Mouse (Mus musculus): Measurements from ENCODE around the gene Lrig2. TPM values are rescaled to one million over a fixed set of nuclear protein-coding genes. Genes with fewer than 3 reads are reported as not detected.

Gene Lrig2
- polyA plus RNA-seq, 1 experiment from 2014 or later: 27.7 TPM

DNA sequence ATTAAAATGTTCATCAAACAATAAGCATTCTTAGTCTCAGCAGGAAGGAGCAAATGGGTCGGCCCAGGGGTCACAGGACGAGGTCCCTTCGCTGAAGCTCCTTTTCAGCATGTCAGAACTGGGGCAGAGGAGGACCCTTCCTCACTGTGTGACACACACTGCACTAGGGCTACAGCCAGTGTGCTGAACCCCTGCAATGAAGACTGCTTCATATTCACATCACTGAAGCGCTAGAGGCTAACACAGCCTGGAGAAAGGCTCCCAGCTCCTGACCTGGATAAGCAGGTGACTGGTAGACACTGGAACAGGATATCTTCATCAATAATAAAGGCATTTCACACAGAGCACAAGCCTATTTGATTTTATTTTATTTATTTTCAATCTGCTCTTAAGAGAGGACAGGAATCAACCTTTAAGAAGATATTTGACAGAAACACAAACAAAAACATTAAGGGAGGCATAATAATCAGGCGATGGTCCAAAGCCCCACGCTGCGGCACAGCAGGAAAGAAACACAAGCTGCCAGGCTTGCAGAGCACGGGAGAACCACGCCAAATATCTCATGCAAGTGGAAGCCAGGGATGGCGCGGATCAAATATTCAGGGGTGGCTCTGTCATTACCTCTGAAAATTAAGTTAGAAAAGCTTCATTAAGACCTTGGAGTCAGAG lies 115.5 kb downstream of the Lrig2 start:
- Histone ChIP-seq H3K36me3 (no peaks in the 10 kb centered on the region), H3K4me3 (no peak overlapping the region), H3K9me3 (no peaks in the 10 kb centered on the region), H3K9ac (no peak overlapping the region), H3K27me3 (no peaks in the 10 kb centered on the region), H3K4me1 (no peaks in the 10 kb centered on the region), H3K4me2 (replicated peaks) (no peak overlapping the region), H3K27ac (no peak overlapping the region)
- 54% methylated on average over 11 of the region's 11 CpGs for WGBS
- no peak for ATAC-seq (ENCODE audit: insufficient number of reproducible peaks, insufficient read depth, low FRiP score, low TSS enrichment)

DNA sequence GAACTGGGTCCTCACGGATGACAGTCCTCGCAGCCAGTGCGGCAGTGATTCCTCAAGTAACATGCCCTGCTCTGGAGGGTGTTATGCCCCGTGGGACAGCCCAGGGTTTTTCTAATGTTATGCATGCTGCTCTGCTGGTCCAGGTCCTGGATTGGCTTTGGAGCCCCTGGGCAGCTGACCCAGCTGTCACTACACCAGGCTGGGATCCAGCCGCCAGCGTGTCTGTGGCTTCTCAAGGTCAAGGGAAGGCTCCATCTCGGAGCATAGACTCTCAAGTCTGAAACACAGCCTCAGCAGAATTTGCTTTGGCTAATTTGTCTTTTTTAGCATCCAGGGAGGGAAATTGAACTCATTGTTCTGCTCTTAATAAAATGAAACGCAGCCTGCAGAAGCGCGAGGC lies 121.6 kb downstream of the Lrig2 start:
- 69% methylated on average over 10 of the region's 10 CpGs for WGBS
- no peaks in the 10 kb centered on the region for H3K36me3 ChIP-seq
- H3K27ac ChIP-seq: no peak overlapping the region
- H3K9me3 ChIP-seq: no peaks in the 10 kb centered on the region
- no peak overlapping the region for H3K4me3 ChIP-seq
- H3K27me3 ChIP-seq: no peaks in the 10 kb centered on the region
- ATAC-seq (ENCODE audit: insufficient number of reproducible peaks, insufficient read depth, low FRiP score, low TSS enrichment): no peak
- no peak overlapping the region for H3K9ac ChIP-seq
- H3K4me1 ChIP-seq: no peaks in the 10 kb centered on the region
- no peak overlapping the region for H3K4me2 ChIP-seq (replicated peaks)

DNA sequence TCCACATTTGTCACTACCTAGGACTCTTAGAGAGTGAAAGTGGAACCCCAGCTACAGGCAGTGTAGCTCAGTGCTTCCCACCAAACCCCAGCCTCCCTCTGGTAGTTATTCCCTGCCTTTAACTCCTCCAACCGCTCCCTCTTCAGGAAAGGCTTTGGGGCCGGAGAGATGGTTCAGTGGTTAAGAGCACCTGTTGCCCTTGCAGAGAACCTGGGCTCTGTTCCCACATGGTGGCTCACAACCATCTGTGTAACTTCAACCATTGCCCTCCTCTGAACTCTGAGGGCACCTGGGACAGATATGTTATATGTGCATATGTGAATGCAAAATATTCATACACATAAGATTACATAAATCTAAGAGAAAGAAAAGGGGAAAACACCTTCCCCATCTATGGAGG lies 122.3 kb downstream of the Lrig2 start:
- no peak overlapping the region for H3K4me3 ChIP-seq
- no peaks in the 10 kb centered on the region for H3K9me3 ChIP-seq
- 76% methylated on average over 2 of the region's 2 CpGs for WGBS
- H3K4me1 ChIP-seq: no peaks in the 10 kb centered on the region
- no peak overlapping the region for H3K4me2 ChIP-seq (replicated peaks)
- ATAC-seq (ENCODE audit: insufficient number of reproducible peaks, insufficient read depth, low FRiP score, low TSS enrichment): no peak
- no peak overlapping the region for H3K27ac ChIP-seq
- H3K9ac ChIP-seq: no peak overlapping the region
- no peaks in the 10 kb centered on the region for H3K36me3 ChIP-seq
- no peaks in the 10 kb centered on the region for H3K27me3 ChIP-seq

DNA sequence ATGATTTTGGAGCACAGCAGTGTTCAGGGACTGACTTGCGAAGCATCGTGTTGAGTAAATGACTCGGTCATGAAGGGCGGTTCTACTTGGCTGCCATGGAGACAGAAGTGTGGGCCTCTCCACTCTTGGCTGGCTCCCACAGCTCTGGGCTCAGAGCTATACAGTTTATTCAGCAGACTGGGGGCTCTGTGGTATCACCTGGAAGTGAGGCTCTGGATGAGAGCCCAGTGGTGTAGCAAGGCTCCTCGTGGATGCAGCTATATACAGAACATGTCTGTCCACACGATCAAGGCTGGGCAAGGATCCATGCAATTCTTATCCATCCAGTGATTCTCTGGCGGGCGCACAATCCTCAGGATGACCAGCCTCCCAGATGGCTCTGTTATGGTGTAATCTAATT lies 126.1 kb downstream of the Lrig2 start:
- no peaks in the 10 kb centered on the region for H3K36me3 ChIP-seq
- no peak for ATAC-seq (ENCODE audit: insufficient number of reproducible peaks, insufficient read depth, low FRiP score, low TSS enrichment)
- no peak overlapping the region for H3K4me2 ChIP-seq (replicated peaks)
- H3K9me3 ChIP-seq: no peaks in the 10 kb centered on the region
- H3K9ac ChIP-seq: no peak overlapping the region
- 86% methylated on average over 8 of the region's 8 CpGs for WGBS
- no peaks in the 10 kb centered on the region for H3K4me1 ChIP-seq
- no peak overlapping the region for H3K27ac ChIP-seq
- H3K4me3 ChIP-seq: no peak overlapping the region
- no peaks in the 10 kb centered on the region for H3K27me3 ChIP-seq

DNA sequence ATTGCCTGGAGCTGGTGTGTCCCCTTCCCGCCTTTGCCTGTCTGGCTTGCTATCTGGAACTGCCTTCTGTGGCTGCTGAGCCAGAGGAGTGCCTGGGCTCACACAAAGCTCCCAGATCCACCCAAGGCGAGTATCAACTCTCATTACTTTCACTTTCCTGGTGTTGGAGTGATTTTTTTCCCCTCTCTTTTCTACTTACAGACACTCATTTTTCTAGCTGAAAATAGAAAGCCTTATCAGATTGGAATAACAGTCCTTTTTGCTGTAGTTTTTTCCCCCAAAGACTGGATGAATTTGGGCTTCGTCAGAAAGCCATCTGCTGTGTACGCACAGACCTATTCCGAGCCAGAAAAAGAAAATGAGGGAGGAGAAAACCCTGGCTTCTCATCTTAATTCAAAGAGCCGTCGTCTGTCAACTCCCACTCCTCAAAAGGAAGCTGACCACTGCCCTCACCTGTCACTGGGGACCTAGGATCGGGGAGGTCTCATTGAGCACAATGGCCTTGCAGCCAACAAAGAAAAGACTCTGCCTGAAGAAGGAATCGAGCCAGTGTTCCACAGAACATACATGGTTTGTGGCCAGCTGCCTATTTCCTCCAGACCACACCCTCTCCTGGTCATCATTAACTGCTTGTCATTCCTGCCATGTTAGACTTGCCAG lies 127.9 kb downstream of the Lrig2 start:
- no peaks in the 10 kb centered on the region for H3K36me3 ChIP-seq
- no peak overlapping the region for H3K4me3 ChIP-seq
- 61% methylated on average over 9 of the region's 9 CpGs for WGBS
- H3K4me2 ChIP-seq (replicated peaks): no peak overlapping the region
- ATAC-seq (ENCODE audit: insufficient number of reproducible peaks, insufficient read depth, low FRiP score, low TSS enrichment): no peak
- no peaks in the 10 kb centered on the region for H3K27me3 ChIP-seq
- H3K9me3 ChIP-seq: no peaks in the 10 kb centered on the region
- H3K9ac ChIP-seq: no peak overlapping the region
- H3K4me1 ChIP-seq: no peaks in the 10 kb centered on the region
- H3K27ac ChIP-seq: no peak overlapping the region

DNA sequence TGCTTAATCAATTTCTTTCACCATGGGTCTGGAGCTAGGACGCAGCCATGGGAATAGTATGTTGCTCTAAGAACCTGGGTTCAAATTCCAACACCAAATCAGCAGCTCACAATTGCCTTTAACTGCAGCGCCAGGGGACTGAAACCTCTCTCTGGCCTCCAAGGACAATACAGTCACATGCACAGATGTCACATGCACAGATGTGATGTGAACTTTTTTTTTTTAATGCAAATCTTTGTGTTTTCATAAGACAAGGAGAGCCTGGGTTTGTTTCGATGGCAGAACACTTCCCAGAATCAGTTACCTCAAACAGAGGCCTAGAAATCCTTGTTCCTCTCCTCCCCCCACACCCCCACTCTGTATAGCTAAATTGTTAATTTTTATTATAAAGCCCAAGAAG lies 133.5 kb downstream of the Lrig2 start:
- no peaks in the 10 kb centered on the region for H3K36me3 ChIP-seq
- WGBS: 67% methylated on average over 3 of the region's 3 CpGs
- no peaks in the 10 kb centered on the region for H3K9me3 ChIP-seq
- no peaks in the 10 kb centered on the region for H3K27me3 ChIP-seq
- no peak overlapping the region for H3K4me2 ChIP-seq (replicated peaks)
- no peak overlapping the region for H3K27ac ChIP-seq
- no peak overlapping the region for H3K4me3 ChIP-seq
- H3K4me1 ChIP-seq: 0 out of 2 replicates have a peak, but pooled peaks cover 6% of the 10 kb centered on the region
- H3K9ac ChIP-seq: no peak overlapping the region
- ATAC-seq (ENCODE audit: insufficient number of reproducible peaks, insufficient read depth, low FRiP score, low TSS enrichment): no peak

DNA sequence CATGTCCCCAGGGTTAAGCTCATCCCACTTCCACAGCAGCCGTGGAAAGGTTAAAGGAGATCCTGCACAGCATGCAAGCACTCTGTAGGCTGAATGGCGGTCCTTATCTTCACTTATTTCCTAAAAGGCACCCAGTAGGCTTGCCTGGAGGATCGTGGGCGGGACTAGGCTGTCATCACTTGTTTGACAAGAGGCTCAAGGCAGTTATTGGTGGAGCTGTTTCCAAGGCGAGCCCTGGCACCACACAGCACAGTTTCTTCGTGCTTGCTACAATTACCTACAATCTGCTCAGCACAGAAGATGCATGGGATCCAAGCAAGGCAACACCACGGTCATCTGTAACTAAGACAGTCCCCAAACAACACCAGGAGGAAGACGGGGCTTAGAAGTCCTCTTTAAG lies 137.8 kb downstream of the Lrig2 start:
- no peak overlapping the region for H3K9ac ChIP-seq
- 81% methylated on average over 8 of the region's 8 CpGs for WGBS

DNA sequence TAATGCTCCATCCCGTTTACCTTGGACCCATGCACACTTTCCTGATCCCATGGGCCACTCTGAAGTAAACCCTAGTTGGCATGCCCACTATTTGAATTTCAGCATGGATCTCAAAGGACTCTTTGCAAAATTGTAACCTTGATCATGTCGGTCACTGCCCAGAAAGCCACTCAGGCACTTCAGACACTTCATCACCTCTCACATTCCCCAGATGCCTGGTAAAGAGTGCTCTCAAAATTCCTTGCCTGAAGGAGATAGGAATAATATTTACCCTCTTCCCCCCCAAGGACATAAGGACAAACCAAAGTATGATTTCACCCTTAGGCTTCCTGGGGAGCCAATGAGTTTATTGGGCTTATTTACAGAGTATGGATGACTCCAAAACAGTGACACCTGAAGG lies 139.3 kb downstream of the Lrig2 start:
- ATAC-seq (ENCODE audit: insufficient number of reproducible peaks, insufficient read depth, low FRiP score, low TSS enrichment): no peak
- H3K27me3 ChIP-seq: no peaks in the 10 kb centered on the region
- 0 out of 2 replicates have a peak, but pooled peaks cover 6% of the 10 kb centered on the region for H3K4me1 ChIP-seq
- WGBS: 74% methylated on average over 2 of the region's 2 CpGs
- no peak overlapping the region for H3K27ac ChIP-seq
- H3K36me3 ChIP-seq: no peaks in the 10 kb centered on the region
- H3K9ac ChIP-seq: no peak overlapping the region
- no peak overlapping the region for H3K4me2 ChIP-seq (replicated peaks)
- H3K9me3 ChIP-seq: no peaks in the 10 kb centered on the region
- H3K4me3 ChIP-seq: no peak overlapping the region

More for the DNA sequence above, 137.8 kb downstream of the Lrig2 start:
- Histone ChIP-seq H3K4me1 (0 out of 2 replicates have a peak, but pooled peaks cover 6% of the 10 kb centered on the region), H3K27me3 (no peaks in the 10 kb centered on the region), H3K4me3 (no peak overlapping the region), H3K9me3 (no peaks in the 10 kb centered on the region), H3K4me2 (replicated peaks) (no peak overlapping the region), H3K27ac (no peak overlapping the region), H3K36me3 (no peaks in the 10 kb centered on the region)
- no peak for ATAC-seq (ENCODE audit: insufficient number of reproducible peaks, insufficient read depth, low FRiP score, low TSS enrichment)

DNA sequence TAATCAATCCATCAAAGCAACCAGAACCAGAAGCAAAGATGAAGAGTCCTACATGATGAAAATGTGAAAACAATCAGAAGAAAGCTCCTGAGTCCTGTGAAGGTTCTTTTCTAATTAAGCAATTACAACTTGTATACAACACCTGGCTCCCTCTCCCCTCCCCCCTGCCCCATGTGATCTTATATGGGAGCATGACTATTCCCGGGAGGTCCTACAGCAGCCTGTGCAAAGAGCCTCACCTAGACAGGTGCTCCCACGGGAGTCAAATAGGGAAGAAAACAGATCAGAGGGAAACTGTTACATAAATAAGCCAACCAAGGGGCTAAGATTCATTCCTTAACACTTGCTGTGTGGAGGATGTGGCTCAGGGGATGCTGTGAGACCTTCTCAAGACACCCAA lies 143.8 kb downstream of the Lrig2 start:
- Histone ChIP-seq H3K4me1 (no peaks in the 10 kb centered on the region), H3K27me3 (no peaks in the 10 kb centered on the region), H3K4me2 (replicated peaks) (no peak overlapping the region), H3K27ac (no peak overlapping the region), H3K4me3 (no peak overlapping the region), H3K9ac (no peak overlapping the region), H3K36me3 (no peaks in the 10 kb centered on the region), H3K9me3 (no peaks in the 10 kb centered on the region)
- no peak for ATAC-seq (ENCODE audit: insufficient number of reproducible peaks, insufficient read depth, low FRiP score, low TSS enrichment)
- WGBS: 91% methylated on average over 2 of the region's 2 CpGs

DNA sequence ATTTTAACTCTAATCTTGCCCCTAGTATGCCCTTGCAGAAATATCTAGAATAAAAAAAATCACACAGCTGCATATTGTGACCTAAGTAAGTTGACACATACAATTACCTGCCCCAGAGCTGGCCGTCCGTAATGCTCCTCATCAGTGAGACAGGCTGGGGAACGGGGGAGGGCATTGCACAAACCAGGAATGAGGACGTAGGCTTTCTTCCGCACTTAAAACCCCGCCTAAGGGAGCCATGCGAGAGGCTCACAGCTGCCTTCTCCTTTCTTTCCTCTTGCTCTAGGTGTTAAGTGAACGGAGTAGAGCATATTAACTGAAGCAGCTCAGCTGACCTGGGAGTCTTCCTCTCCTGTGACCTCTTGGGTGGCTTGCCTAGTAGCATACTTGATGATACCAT lies 149.9 kb downstream of the Lrig2 start:
- 69% methylated on average over 8 of the region's 8 CpGs for WGBS
- Histone ChIP-seq H3K27me3 (no peaks in the 10 kb centered on the region), H3K27ac (no peak overlapping the region), H3K4me2 (replicated peaks) (no peak overlapping the region), H3K9me3 (no peaks in the 10 kb centered on the region), H3K4me3 (no peak overlapping the region), H3K9ac (no peak overlapping the region), H3K4me1 (no peaks in the 10 kb centered on the region), H3K36me3 (no peaks in the 10 kb centered on the region)
- no peak for ATAC-seq (ENCODE audit: insufficient number of reproducible peaks, insufficient read depth, low FRiP score, low TSS enrichment)

DNA sequence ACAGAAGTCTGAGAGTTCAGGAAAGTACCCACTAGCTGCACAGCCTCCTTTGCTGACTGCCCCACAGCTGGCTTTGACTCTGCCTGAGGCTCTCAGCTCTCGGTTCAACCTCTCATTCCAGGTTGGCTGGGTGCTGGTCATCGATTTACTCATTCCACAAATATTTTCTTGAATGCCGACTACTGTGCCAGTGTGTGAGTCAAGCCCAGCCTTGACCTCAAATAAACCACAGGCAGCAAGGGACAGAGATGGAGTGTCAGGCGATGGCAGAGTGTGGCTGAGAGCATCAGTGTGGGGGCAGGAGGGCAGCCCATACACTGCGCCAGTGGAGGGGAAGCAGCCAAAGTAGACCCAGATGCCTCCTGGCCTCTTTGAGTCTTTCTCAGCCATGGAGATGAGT lies 151.4 kb downstream of the Lrig2 start:
- H3K9me3 ChIP-seq: no peaks in the 10 kb centered on the region
- no peak overlapping the region for H3K4me2 ChIP-seq (replicated peaks)
- H3K4me3 ChIP-seq: no peak overlapping the region
- no peak overlapping the region for H3K9ac ChIP-seq
- WGBS: 52% methylated on average over 5 of the region's 5 CpGs
- ATAC-seq (ENCODE audit: insufficient number of reproducible peaks, insufficient read depth, low FRiP score, low TSS enrichment): no peak
- no peaks in the 10 kb centered on the region for H3K36me3 ChIP-seq
- no peak overlapping the region for H3K27ac ChIP-seq
- no peaks in the 10 kb centered on the region for H3K4me1 ChIP-seq
- no peaks in the 10 kb centered on the region for H3K27me3 ChIP-seq

Data from embryonic facial prominence, embryonic 12.5 days (tissue).